Mouse (Mus musculus) layer of hippocampus, postnatal 14 days (tissue): ENCODE measurements around the gene AB124611. TPM values are rescaled to one million over a fixed set of nuclear protein-coding genes. Genes with fewer than 3 reads are reported as not detected.
"Not testable (repeated sequence)": the region's sequence is repeated elsewhere in the genome, so short reads cannot be mapped to it uniquely, and the experiment has no call there.

Experiments used
- DNase-seq, 2 experiments: peaks; one replicate each; pipeline ENCODE4 v3.0.0; 2021 to 2022; ENCODE audit warnings: low spot score in 2 of 2, mixed read lengths in 1 of 2
- total RNA-seq, 2 experiments: library from RNA; stranded (reverse); gene quantifications; 2 replicates each; pipeline ENCODE4 v1.2.3; 2021

The AB124611 gene
- total RNA-seq, 2 experiments from 2014 or later = 0.51 to 0.64 TPM

GRCm38 (mm10) chr9:21518690-21519089 is 7.3 kb upstream of the AB124611 start:
- DNase-seq = not testable (repeated sequence)

- DNase-seq = no peak
Observed at GRCm38 (mm10) chr9:21525142-21525936, 637 bp upstream of the AB124611 start.

- DNase-seq = no peak
Observed at GRCm38 (mm10) chr9:21526634-21526944, 613 bp downstream of the AB124611 start.

GRCm38 (mm10) chr9:21527100-21527801 is 1.3 kb downstream of the AB124611 start:
- no peak for DNase-seq

- no peak for DNase-seq
Observed at GRCm38 (mm10) chr9:21527917-21528324, 1.9 kb downstream of the AB124611 start.

GRCm38 (mm10) chr9:21536501-21536900 is 10.5 kb downstream of the AB124611 start:
- no peak for DNase-seq

GRCm38 (mm10) chr9:21537009-21537408 is 11.0 kb downstream of the AB124611 start:
- no peak for DNase-seq

GRCm38 (mm10) chr9:21539981-21540753 is 14.2 kb downstream of the AB124611 start:
- no peak for DNase-seq

GRCm38 (mm10) chr9:21542001-21542400 is 16.0 kb downstream of the AB124611 start:
- not testable (repeated sequence) for DNase-seq

- no peak for DNase-seq
Observed at GRCm38 (mm10) chr9:21545351-21545915, 19.5 kb downstream of the AB124611 start.

GRCm38 (mm10) chr9:21545916-21546788 is 20.2 kb downstream of the AB124611 start:
- DNase-seq = peak; percentile 98 to 99

GRCm38 (mm10) chr9:21546789-21547074 is 20.8 kb downstream of the AB124611 start, which contains the start of gene Carm1:
Gene Carm1 (plus strand): TSS chr9:21546894.
- DNase-seq = peak in 1 of 2 experiments; percentile 61

GRCm38 (mm10) chr9:21547075-21547941 is 21.3 kb downstream of the AB124611 start:
- peak; percentile 27 to 59 for DNase-seq

- no peak for DNase-seq
Observed at GRCm38 (mm10) chr9:21551049-21551448, 25.1 kb downstream of the AB124611 start.

GRCm38 (mm10) chr9:21553607-21554273 is 27.8 kb downstream of the AB124611 start:
- DNase-seq = no peak

GRCm38 (mm10) chr9:21555198-21555742 is 29.3 kb downstream of the AB124611 start:
- no peak for DNase-seq

GRCm38 (mm10) chr9:21556996-21557395 is 31.0 kb downstream of the AB124611 start:
- no peak for DNase-seq

GRCm38 (mm10) chr9:21557556-21557955 is 31.6 kb downstream of the AB124611 start:
- no peak for DNase-seq

- no peak for DNase-seq
Observed at GRCm38 (mm10) chr9:21558366-21558765, 32.4 kb downstream of the AB124611 start.
